Mouse (Mus musculus) lung, embryonic 14.5 days (tissue): ENCODE measurements around the gene Pip5k1b. TPM values are rescaled to one million over a fixed set of nuclear protein-coding genes. Genes with fewer than 3 reads are reported as not detected.

Experiments
- ATAC-seq: fragments of 200-750 bp; cut with Nextera tagmentation; 2 replicates; pipeline ENCODE4 v1.8.0; 2017; ENCODE audit warnings: mild to moderate bottlenecking, moderate TSS enrichment, moderate library complexity; ENCODE audit not compliant: insufficient read depth
- DNase-seq: peaks from one replicate; pipeline ENCODE4 v3.0.0-alpha.2; 2015
- H3K27ac ChIP-seq: fragments of 300-500 bp; sonication (generic); 2 replicates; pipeline ENCODE4 v1.5.1; 2014; ENCODE audit warnings: low read depth, mild to moderate bottlenecking, moderate library complexity
- H3K27me3 ChIP-seq: fragments of 300-500 bp; sonication (generic); 2 replicates; pipeline ENCODE4 v1.6.1; 2014; ENCODE audit warnings: low read length, control low read depth; ENCODE audit not compliant: insufficient read depth
- H3K36me3 ChIP-seq: fragments of 300-500 bp; sonication (generic); 2 replicates; pipeline ENCODE4 v1.6.1; 2014; ENCODE audit warnings: control low read depth; ENCODE audit not compliant: insufficient read depth
- H3K4me1 ChIP-seq: fragments of 300-500 bp; sonication (generic); 2 replicates; pipeline ENCODE4 v1.6.1; 2014; ENCODE audit warnings: antibody characterized with exemption, control low read depth; ENCODE audit not compliant: insufficient read depth
- H3K4me2 ChIP-seq: fragments of 300-500 bp; sonication (generic); 2 replicates; pipeline ENCODE4 v1.6.1; 2014; ENCODE audit warnings: mild to moderate bottlenecking
- H3K4me3 ChIP-seq: fragments of 300-500 bp; sonication (generic); 2 replicates; pipeline ENCODE4 v1.5.1; 2014; ENCODE audit warnings: low read depth, low read length
- H3K9ac ChIP-seq: fragments of 300-500 bp; sonication (generic); 2 replicates; pipeline ENCODE4 v1.6.1; 2014
- H3K9me3 ChIP-seq: fragments of 300-500 bp; sonication (generic); 2 replicates; pipeline ENCODE4 v1.6.1; 2016; ENCODE audit warnings: low read depth, low read length, control low read depth
- CTCF ChIP-seq: IDR thresholded peaks from 2 replicates; pipeline ENCODE4 v1.5.1; 2016; ENCODE audit warnings: antibody characterized with exemption, low read depth
- WGBS: fragments of 180-500 bp; shearing (Covaris S2); extraction: QIAGEN DNeasy Blood & Tissue Kit; methylation state at CpG from one replicate; pipeline ENCODE4 v1.1.7; 2014; 5-methylcytosine and 5-hydroxymethylcytosine counted together
- polyA plus RNA-seq: library from polyadenylated mRNA; unstranded; fragments of >200 nt; fragmentation: Nextera tagmentation; extraction: Ambion mirVana; gene quantifications from 2 replicates; pipeline ENCODE4 v1.2.1, GENCODE M21; 2014

The Pip5k1b gene
- polyA plus RNA-seq, 1 experiment from 2014 or later: 2.6 TPM

DNA sequence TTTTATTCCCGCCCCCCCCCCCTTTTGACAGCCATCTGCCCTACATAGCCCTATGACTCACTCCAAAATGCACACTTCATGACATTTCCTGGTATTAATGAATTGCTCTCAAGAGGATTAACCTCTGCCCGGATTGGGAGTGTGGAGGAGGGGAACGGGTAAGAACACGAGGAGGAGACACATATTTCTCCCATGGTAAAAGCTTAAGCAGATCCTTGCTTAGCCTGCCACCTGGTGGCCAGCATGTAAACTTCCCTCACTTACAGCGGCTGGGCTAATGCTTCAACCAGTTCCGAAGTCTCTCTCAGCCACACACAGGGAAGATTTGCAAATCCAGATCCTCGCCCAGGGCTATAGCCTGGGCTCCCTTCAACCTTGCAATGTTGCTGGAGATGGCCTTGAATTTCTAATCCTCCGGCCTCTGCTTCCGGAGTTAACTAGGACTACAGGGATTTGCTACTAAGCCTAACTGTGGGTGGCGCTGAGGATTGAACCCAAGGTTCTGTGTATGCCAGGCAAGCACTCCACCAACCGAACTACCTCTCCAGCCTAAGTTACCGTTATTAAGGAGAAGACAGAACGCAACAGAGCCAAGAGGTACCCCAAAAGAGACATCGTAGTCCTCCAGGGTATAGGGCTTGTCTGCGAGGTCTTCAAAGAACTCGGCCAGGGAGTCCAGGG is 283.8 kb downstream of the Pip5k1b start:
- Histone ChIP-seq H3K27me3 (no peaks in the 10 kb centered on the region), H3K4me3 (no peak overlapping the region), H3K27ac (no peak overlapping the region), H3K9me3 (no peaks in the 10 kb centered on the region), H3K4me1 (peaks cover 3% of the 10 kb centered on the region; the same call in 1 of the 2 replicates), H3K36me3 (peaks cover 25% of the 10 kb centered on the region), H3K4me2 (peak overlapping the region; percentile 35; the same call in 1 of the 2 replicates), H3K9ac (no peak overlapping the region)
- DNase-seq (peak; percentile 94), ATAC-seq (peak; percentile 86)
- peak; percentile 93 for TF ChIP-seq CTCF
- 41% methylated on average over 16 of the region's 16 CpGs for WGBS

DNA sequence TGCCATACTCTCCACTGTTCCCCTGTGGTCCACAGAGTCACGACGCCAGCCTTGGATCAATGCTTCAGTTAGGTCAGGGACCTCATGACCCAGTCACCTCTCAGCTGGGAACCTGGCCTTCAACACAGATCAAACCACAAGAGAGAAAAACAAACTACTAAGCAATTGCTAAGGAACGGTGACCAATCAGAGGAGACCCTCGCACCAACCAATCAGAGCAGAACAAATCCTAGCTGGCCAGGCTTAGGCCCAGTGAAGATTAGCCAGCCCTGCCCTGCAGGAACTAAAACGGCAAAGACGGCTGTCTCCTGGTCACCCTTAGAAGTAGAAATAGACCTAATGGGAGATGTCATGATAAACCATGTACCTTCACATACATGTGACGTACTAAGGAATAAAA is 284.3 kb downstream of the Pip5k1b start:
- Histone ChIP-seq H3K9ac (no peak overlapping the region), H3K4me1 (peaks cover 3% of the 10 kb centered on the region; the same call in 1 of the 2 replicates), H3K27ac (no peak overlapping the region), H3K4me2 (peak overlapping the region; percentile 35; the same call in 1 of the 2 replicates), H3K9me3 (no peaks in the 10 kb centered on the region), H3K4me3 (no peak overlapping the region), H3K36me3 (peaks cover 25% of the 10 kb centered on the region), H3K27me3 (no peaks in the 10 kb centered on the region)
- no peak for TF ChIP-seq CTCF
- peak; percentile 55 for DNase-seq
- peak; percentile 87 for ATAC-seq
- WGBS: 42% methylated on average over 7 of the region's 7 CpGs

DNA sequence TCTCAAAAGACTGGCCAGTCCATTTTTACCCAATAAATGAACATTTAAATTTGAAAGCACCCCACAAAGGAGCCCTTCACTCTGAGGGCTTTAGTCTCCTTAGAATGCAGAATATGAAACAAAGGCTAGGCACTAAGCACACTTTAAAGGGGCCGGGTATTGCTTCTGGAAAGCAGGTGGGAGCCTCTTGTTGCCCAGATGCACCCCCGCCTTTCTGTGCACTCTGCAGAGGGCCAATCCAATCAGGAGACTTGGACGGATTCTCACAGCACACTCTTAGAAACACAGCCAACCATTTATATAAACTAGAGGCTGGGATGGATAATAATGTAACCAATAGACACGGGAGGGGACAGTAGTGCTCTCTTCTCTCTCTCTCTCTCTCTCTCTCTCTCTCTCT is 287.1 kb downstream of the Pip5k1b start:
- no peak overlapping the region for H3K9ac ChIP-seq
- H3K27me3 ChIP-seq: no peaks in the 10 kb centered on the region
- WGBS: 58% methylated on average over 4 of the region's 4 CpGs
- peaks cover 3% of the 10 kb centered on the region; the same call in 1 of the 2 replicates for H3K4me1 ChIP-seq
- H3K4me2 ChIP-seq: no peak overlapping the region
- no peak overlapping the region for H3K27ac ChIP-seq
- no peak for TF ChIP-seq CTCF
- DNase-seq (no peak), ATAC-seq (no peak)
- H3K4me3 ChIP-seq: no peak overlapping the region
- no peaks in the 10 kb centered on the region for H3K9me3 ChIP-seq
- peaks cover 27% of the 10 kb centered on the region; the same call in 1 of the 2 replicates for H3K36me3 ChIP-seq

DNA sequence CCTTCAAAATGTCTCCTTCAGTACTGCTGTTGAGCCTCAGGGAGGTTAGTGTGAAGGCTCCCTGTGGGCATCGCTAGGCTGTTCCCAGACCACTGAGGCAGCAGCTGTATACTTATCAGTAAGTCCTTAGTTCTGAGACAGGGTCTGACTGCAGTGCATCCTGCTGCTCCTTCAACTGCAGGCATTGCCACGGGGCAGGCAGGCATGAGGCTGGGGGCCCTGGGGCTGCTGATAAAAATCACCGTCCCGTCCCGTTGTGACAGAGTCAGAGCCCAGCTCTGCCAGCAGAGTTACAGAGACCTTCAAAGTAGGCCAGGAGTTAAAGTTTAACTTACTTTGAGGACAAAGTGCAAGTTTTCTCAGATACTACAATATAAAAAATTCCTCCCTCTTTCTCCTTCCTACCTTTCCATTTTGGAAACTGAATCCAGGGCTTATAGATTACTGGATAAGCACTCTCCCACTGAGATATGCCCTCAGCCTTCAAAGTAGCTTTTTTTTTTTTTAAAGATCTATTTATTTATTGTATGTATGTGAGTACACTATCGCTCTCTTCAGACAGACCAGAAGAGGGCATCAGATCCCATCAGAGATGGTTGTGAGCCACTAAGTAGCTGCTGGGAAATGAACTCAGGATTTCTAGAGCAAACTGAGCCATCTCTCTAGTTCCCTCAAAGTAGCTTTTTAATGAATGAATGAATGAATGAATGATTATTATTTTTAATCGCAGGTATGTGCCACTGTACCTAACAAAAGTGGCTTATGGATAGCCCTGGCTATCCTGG is 289.4 kb downstream of the Pip5k1b start:
- no peak for TF ChIP-seq CTCF
- Histone ChIP-seq H3K27ac (peak overlapping the region; percentile 30; the same call in 1 of the 2 replicates), H3K36me3 (peaks cover 32% of the 10 kb centered on the region; the same call in 1 of the 2 replicates), H3K4me1 (peaks cover under 1% of the 10 kb centered on the region; the same call in 1 of the 2 replicates), H3K27me3 (no peaks in the 10 kb centered on the region), H3K4me2 (no peak overlapping the region), H3K9ac (no peak overlapping the region), H3K9me3 (no peaks in the 10 kb centered on the region), H3K4me3 (no peak overlapping the region)
- DNase-seq (peak; percentile 15), ATAC-seq (no peak)
- WGBS: 74% methylated on average over 7 of the region's 7 CpGs

DNA sequence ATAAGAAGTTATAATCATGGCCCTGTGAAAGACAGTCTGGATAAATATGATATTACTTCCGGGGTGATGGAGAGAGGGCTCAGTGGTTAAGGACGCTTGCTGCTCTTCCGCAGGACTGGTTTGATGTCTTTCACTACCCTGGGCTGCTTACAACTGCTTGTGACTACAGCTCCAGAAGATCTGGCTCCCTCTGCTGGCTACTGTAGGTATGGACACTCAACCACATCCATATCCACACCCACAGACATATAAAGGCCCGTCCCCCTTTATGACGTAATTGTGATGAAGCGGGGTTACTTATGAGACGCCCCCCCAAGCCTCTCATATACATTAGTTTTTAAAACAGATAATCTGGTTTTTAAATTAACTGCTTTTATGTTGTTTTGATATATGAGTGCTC is 290.7 kb downstream of the Pip5k1b start:
- Histone ChIP-seq H3K36me3 (peaks cover 35% of the 10 kb centered on the region; the same call in 1 of the 2 replicates), H3K27ac (no peak overlapping the region), H3K4me2 (no peak overlapping the region), H3K27me3 (no peaks in the 10 kb centered on the region), H3K4me1 (no peaks in the 10 kb centered on the region), H3K9ac (no peak overlapping the region), H3K4me3 (no peak overlapping the region), H3K9me3 (no peaks in the 10 kb centered on the region)
- peak; percentile 88 for ATAC-seq
- DNase-seq: peak; percentile 92
- peak; percentile 93 for TF ChIP-seq CTCF
- 38% methylated on average over 7 of the region's 7 CpGs for WGBS

DNA sequence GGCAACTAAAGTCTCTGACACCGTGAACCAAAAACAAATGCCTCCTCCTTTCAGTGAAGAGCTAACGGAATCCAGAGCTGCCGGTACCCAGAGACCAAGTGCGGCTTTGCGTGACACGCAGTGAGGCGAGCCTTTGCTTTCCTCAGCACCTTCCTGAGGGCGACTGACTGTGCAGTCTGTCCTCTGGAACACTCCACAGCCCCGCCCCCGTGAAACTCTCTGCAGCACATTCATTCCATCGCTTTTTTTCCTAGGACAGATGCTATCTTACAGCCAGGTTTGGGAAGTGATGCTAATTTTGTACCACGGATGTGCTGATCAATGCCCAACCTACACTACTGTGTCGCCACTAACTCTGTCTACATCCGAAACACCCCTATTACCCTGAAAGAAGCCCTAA is 292.9 kb downstream of the Pip5k1b start:
- H3K4me3 ChIP-seq: no peak overlapping the region
- ATAC-seq (no peak), DNase-seq (no peak)
- no peak overlapping the region for H3K4me2 ChIP-seq
- H3K9me3 ChIP-seq: no peaks in the 10 kb centered on the region
- TF ChIP-seq CTCF: no peak
- peaks cover 26% of the 10 kb centered on the region; the same call in 1 of the 2 replicates for H3K36me3 ChIP-seq
- H3K27ac ChIP-seq: no peak overlapping the region
- no peak overlapping the region for H3K9ac ChIP-seq
- H3K27me3 ChIP-seq: no peaks in the 10 kb centered on the region
- peaks cover 5% of the 10 kb centered on the region for H3K4me1 ChIP-seq
- 92% methylated on average over 14 of the region's 14 CpGs for WGBS
